Mouse (Mus musculus): ENCODE results near the gene Rhoj. TPM values are rescaled to one million over a fixed set of nuclear protein-coding genes. Genes with fewer than 3 reads are reported as not detected.
"Not testable (repeated sequence)": the region's sequence is repeated elsewhere in the genome, so short reads cannot be mapped to it uniquely, and the experiment has no call there.

Rhoj gene
- polyA plus RNA-seq, 1 experiment from 2014 or later: 25.9 TPM

GRCm38 (mm10) chr12:75309756-75310155, 1.6 kb downstream of the Rhoj start:
- Histone ChIP-seq H3K4me1 (peaks cover 18% of the 10 kb centered on the region), H3K4me2 (peak overlapping the region; percentile 31), H3K36me3 (no peaks in the 10 kb centered on the region), H3K9me3 (replicated peaks) (no peaks in the 10 kb centered on the region), H3K9ac (replicated peaks) (no peak overlapping the region), H3K27me3 (replicated peaks) (peaks cover 4% of the 10 kb centered on the region; the same call in 1 of the 2 replicates), H3K27ac (replicated peaks) (0 out of 2 replicates have a peak overlapping the region, but pooled peaks have one; percentile 25), H3K4me3 (replicated peaks) (peak overlapping the region; percentile 8; the same call in 1 of the 2 replicates)
- no peak for ATAC-seq (ENCODE audit: low FRiP score)
- 51% methylated on average over 6 of the region's 6 CpGs for WGBS

GRCm38 (mm10) chr12:75310766-75311165, 2.6 kb downstream of the Rhoj start:
- Histone ChIP-seq H3K4me1 (peaks cover 18% of the 10 kb centered on the region), H3K9ac (replicated peaks) (no peak overlapping the region), H3K27me3 (replicated peaks) (peaks cover 4% of the 10 kb centered on the region; the same call in 1 of the 2 replicates), H3K9me3 (replicated peaks) (no peaks in the 10 kb centered on the region), H3K4me3 (replicated peaks) (no peak overlapping the region), H3K4me2 (peak overlapping the region; percentile 31), H3K27ac (replicated peaks) (no peak overlapping the region), H3K36me3 (no peaks in the 10 kb centered on the region)
- 89% methylated on average over 12 of the region's 12 CpGs for WGBS
- ATAC-seq (ENCODE audit: low FRiP score): no peak

GRCm38 (mm10) chr12:75311879-75312278, 3.8 kb downstream of the Rhoj start:
- Histone ChIP-seq H3K4me3 (replicated peaks) (no peak overlapping the region), H3K9ac (replicated peaks) (no peak overlapping the region), H3K27me3 (replicated peaks) (peaks cover 4% of the 10 kb centered on the region; the same call in 1 of the 2 replicates), H3K27ac (replicated peaks) (no peak overlapping the region), H3K9me3 (replicated peaks) (no peaks in the 10 kb centered on the region), H3K4me2 (no peak overlapping the region), H3K36me3 (no peaks in the 10 kb centered on the region), H3K4me1 (peaks cover 18% of the 10 kb centered on the region)
- WGBS: 84% methylated on average over 8 of the region's 8 CpGs
- ATAC-seq (ENCODE audit: low FRiP score): no peak

- WGBS: 90% methylated on average over 3 of the region's 3 CpGs
- no peak for ATAC-seq (ENCODE audit: low FRiP score)
- H3K4me2 ChIP-seq: no peak overlapping the region
- H3K9me3 ChIP-seq (replicated peaks): no peaks in the 10 kb centered on the region
- H3K27ac ChIP-seq (replicated peaks): no peak overlapping the region
- H3K36me3 ChIP-seq: no peaks in the 10 kb centered on the region
- H3K4me1 ChIP-seq: no peaks in the 10 kb centered on the region
- H3K4me3 ChIP-seq (replicated peaks): no peak overlapping the region
- H3K9ac ChIP-seq (replicated peaks): no peak overlapping the region
- peaks cover 4% of the 10 kb centered on the region; the same call in 1 of the 2 replicates for H3K27me3 ChIP-seq (replicated peaks)
Observed at GRCm38 (mm10) chr12:75313992-75314391, 5.9 kb downstream of the Rhoj start.

GRCm38 (mm10) chr12:75315851-75316250, 7.7 kb downstream of the Rhoj start:
- Histone ChIP-seq H3K4me1 (no peaks in the 10 kb centered on the region), H3K36me3 (no peaks in the 10 kb centered on the region), H3K4me3 (replicated peaks) (no peak overlapping the region), H3K9ac (replicated peaks) (no peak overlapping the region), H3K4me2 (no peak overlapping the region), H3K27ac (replicated peaks) (no peak overlapping the region), H3K9me3 (replicated peaks) (no peaks in the 10 kb centered on the region), H3K27me3 (replicated peaks) (no peaks in the 10 kb centered on the region)
- no peak for ATAC-seq (ENCODE audit: low FRiP score)
- 88% methylated on average over 3 of the region's 3 CpGs for WGBS

GRCm38 (mm10) chr12:75320441-75320925, 12.4 kb downstream of the Rhoj start:
- no peak overlapping the region for H3K9ac ChIP-seq (replicated peaks)
- H3K4me1 ChIP-seq: no peaks in the 10 kb centered on the region
- no peak overlapping the region for H3K4me3 ChIP-seq (replicated peaks)
- ATAC-seq (ENCODE audit: low FRiP score): no peak
- H3K27ac ChIP-seq (replicated peaks): no peak overlapping the region
- H3K36me3 ChIP-seq: no peaks in the 10 kb centered on the region
- H3K4me2 ChIP-seq: no peak overlapping the region
- 73% methylated on average over 12 of the region's 12 CpGs for WGBS
- H3K9me3 ChIP-seq (replicated peaks): no peaks in the 10 kb centered on the region
- no peaks in the 10 kb centered on the region for H3K27me3 ChIP-seq (replicated peaks)

GRCm38 (mm10) chr12:75321189-75321588, 13.1 kb downstream of the Rhoj start:
- WGBS: 85% methylated on average over 4 of the region's 4 CpGs
- Histone ChIP-seq H3K27ac (replicated peaks) (no peak overlapping the region), H3K27me3 (replicated peaks) (no peaks in the 10 kb centered on the region), H3K9ac (replicated peaks) (no peak overlapping the region), H3K4me1 (no peaks in the 10 kb centered on the region), H3K36me3 (no peaks in the 10 kb centered on the region), H3K4me2 (no peak overlapping the region), H3K9me3 (replicated peaks) (no peaks in the 10 kb centered on the region), H3K4me3 (replicated peaks) (no peak overlapping the region)
- no peak for ATAC-seq (ENCODE audit: low FRiP score)

- H3K4me1 ChIP-seq: no peaks in the 10 kb centered on the region
- no peak overlapping the region for H3K9ac ChIP-seq (replicated peaks)
- no peaks in the 10 kb centered on the region for H3K36me3 ChIP-seq
- H3K27ac ChIP-seq (replicated peaks): no peak overlapping the region
- H3K9me3 ChIP-seq (replicated peaks): no peaks in the 10 kb centered on the region
- no peak overlapping the region for H3K4me2 ChIP-seq
- no peak for ATAC-seq (ENCODE audit: low FRiP score)
- 97% methylated on average over 2 of the region's 2 CpGs for WGBS
- no peak overlapping the region for H3K4me3 ChIP-seq (replicated peaks)
- no peaks in the 10 kb centered on the region for H3K27me3 ChIP-seq (replicated peaks)
Observed at GRCm38 (mm10) chr12:75329188-75329587, 21.1 kb downstream of the Rhoj start.

- H3K4me1 ChIP-seq: no peaks in the 10 kb centered on the region
- H3K9ac ChIP-seq (replicated peaks): no peak overlapping the region
- H3K9me3 ChIP-seq (replicated peaks): no peaks in the 10 kb centered on the region
- H3K4me3 ChIP-seq (replicated peaks): no peak overlapping the region
- H3K36me3 ChIP-seq: no peaks in the 10 kb centered on the region
- no peak overlapping the region for H3K27ac ChIP-seq (replicated peaks)
- no peak overlapping the region for H3K4me2 ChIP-seq
- 93% methylated on average over 3 of the region's 3 CpGs for WGBS
- no peaks in the 10 kb centered on the region for H3K27me3 ChIP-seq (replicated peaks)
- no peak for ATAC-seq (ENCODE audit: low FRiP score)
Observed at GRCm38 (mm10) chr12:75339894-75340293, 31.8 kb downstream of the Rhoj start.

GRCm38 (mm10) chr12:75340331-75340730, 32.2 kb downstream of the Rhoj start:
- no peak for ATAC-seq (ENCODE audit: low FRiP score)
- H3K4me3 ChIP-seq (replicated peaks): no peak overlapping the region
- H3K9ac ChIP-seq (replicated peaks): no peak overlapping the region
- 91% methylated on average over 7 of the region's 7 CpGs for WGBS
- no peak overlapping the region for H3K27ac ChIP-seq (replicated peaks)
- H3K4me2 ChIP-seq: no peak overlapping the region
- no peaks in the 10 kb centered on the region for H3K36me3 ChIP-seq
- no peaks in the 10 kb centered on the region for H3K27me3 ChIP-seq (replicated peaks)
- no peaks in the 10 kb centered on the region for H3K9me3 ChIP-seq (replicated peaks)
- no peaks in the 10 kb centered on the region for H3K4me1 ChIP-seq

- 88% methylated on average over 7 of the region's 7 CpGs for WGBS
- ATAC-seq (ENCODE audit: low FRiP score): no peak
Observed at GRCm38 (mm10) chr12:75348551-75348950, 40.4 kb downstream of the Rhoj start.

GRCm38 (mm10) chr12:75349537-75349936, 41.4 kb downstream of the Rhoj start:
- H3K27ac ChIP-seq (replicated peaks); H3K27me3 ChIP-seq (replicated peaks); H3K4me2 ChIP-seq; H3K4me3 ChIP-seq (replicated peaks); H3K4me1 ChIP-seq; H3K9me3 ChIP-seq (replicated peaks); ATAC-seq (ENCODE audit: low FRiP score); H3K9ac ChIP-seq (replicated peaks); H3K36me3 ChIP-seq: not testable (repeated sequence)
- 88% methylated on average over 5 of the region's 5 CpGs for WGBS

More at GRCm38 (mm10) chr12:75348551-75348950, 40.4 kb downstream of the Rhoj start:
- Histone ChIP-seq H3K27me3 (replicated peaks) (no peaks in the 10 kb centered on the region), H3K27ac (replicated peaks) (no peak overlapping the region), H3K36me3 (no peaks in the 10 kb centered on the region), H3K4me2 (no peak overlapping the region), H3K4me3 (replicated peaks) (no peak overlapping the region), H3K9me3 (replicated peaks) (no peaks in the 10 kb centered on the region), H3K9ac (replicated peaks) (no peak overlapping the region), H3K4me1 (no peaks in the 10 kb centered on the region)

Data from neural tube, embryonic 15.5 days (tissue).